Mouse (Mus musculus): ENCODE data around the gene Slc6a21.
A peak's percentile ranks its signal among the peaks of the same experiment; 100 is the strongest.
"Not testable (repeated sequence)": the region's sequence is repeated elsewhere in the genome, so short reads cannot be mapped to it uniquely, and the experiment has no call there.

The Slc6a21 gene

DNA sequence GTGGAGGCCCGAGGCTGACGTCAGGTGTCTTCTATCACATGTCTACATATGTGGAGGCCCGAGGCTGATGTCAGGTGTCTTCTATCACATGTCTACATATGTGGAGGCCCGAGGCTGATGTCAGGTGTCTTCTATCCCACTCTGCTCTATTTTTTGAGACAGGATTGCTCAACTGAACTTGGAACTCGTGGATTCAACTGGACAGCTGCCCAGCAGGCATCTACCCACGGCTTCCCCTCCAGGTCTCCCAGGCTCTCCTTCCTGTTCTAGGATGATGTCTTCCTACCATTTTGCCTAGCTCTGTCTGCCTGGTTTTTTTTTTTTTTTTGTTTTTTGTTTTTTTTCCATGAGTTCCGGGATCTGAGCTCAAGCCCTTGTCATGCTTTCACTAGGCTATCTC lies 21.5 kb upstream of the Slc6a21 start:
- not testable (repeated sequence) for DNase-seq (ENCODE audit: low spot score in 2 of 2)

DNA sequence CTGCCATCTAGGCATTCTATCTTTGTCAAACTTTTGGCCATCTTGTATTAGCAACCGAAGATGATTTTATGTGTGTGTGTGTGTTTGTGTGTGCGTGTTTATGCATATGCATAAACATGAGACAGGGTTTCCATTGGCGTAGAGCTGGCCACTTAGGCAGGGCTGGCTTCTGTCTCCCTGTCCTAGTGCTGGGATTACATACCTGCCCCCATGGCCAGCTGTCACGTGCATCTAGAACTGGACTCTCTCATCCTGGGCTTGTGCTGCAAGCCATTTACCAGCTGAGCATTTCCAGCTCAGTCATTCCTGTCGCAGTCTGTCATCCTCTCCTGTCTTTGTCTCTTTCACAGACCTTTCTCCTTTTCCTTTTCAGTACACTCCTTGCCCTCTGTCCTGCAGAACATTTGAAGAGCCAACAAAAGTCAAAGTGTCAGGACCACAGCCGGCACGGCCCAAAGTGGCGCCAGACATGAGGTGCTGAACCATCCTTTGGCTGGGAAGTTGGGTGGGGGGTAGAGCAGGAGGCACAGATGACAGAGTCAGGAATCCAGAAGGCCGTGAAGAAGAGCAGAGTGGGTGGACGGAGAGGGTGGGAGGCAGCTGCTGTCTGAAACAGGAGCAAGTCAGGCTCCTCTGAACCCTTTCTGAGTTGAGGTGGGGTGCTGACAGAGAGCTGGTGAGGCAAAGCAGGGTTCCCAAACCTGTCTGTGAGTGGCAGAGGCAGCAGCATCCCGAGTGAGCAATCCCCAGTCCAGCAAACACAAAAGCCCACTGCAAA lies 20.1 kb upstream of the Slc6a21 start:
- DNase-seq (ENCODE audit: low spot score in 2 of 2), result no peak

DNA sequence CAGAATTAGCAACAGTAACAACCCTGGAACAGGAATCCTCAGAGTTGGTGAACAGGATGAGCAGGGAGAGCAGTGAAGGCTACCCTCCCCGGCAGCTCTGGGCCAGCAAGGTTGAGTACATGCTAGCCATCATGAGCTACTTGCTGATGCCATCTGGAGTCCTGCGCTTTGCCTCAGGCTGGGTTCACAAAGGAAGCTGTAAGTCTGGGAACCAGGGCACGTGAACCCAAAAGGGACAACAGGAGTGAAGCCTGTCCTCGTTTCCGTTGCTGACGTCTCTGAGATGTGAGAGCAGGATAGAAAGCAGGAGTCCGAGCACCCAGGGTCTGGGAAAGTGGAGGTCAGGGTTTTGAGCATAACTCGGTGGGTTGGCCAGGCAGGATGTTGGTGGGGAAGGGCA lies 18.0 kb upstream of the Slc6a21 start:
- no peak for DNase-seq (ENCODE audit: low spot score in 2 of 2)

DNA sequence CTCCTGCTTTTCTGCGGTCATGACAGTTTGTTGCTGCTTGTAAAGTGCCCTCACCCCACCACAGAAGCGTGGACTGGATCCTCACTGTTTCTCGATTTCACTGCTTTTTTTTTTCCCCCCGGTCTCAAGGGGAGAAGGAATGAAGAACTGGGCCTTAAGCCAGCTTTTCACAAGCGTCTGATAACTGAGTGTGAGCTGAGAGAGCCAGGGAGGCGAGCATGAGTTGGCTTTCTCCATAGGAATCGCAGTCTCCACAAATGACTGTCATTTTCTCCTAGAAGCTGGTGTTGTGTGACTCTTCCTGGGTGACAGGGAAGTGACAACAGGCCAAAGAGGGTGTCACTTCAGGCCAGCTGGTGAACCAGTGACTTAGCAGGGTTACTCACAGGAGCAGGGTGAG lies 15.0 kb upstream of the Slc6a21 start:
- no peak for DNase-seq (ENCODE audit: low spot score in 2 of 2)

DNA sequence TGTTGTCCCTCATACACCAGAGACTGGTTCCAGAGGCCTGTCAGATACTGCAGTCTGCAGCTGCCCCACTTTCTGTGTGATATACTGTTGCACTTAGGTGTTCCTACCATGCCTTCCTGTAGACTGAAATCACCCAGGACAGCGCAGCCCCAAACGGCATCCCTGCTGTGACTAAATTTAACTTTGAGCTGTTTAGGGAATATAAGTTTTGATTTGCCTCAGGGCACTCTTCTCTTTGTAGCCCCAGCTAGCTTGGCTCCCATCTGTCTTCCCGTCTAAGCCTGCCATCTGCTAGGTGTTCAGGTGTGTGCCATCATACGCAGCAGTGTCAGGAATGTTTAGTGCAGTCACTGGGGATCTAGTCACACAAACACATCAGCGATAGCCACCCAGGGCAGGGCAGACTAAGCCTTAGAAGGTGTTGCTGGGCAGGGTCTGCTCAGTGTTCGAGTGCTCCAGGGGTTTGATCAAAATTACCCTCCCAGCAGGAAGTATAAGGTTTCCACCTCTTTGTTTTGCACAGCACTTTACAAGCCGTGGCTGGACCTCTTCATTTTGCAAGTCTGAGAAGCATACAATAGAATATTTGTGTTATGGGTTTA lies 14.2 kb upstream of the Slc6a21 start:
- DNase-seq (ENCODE audit: low spot score in 2 of 2), result no peak

DNA sequence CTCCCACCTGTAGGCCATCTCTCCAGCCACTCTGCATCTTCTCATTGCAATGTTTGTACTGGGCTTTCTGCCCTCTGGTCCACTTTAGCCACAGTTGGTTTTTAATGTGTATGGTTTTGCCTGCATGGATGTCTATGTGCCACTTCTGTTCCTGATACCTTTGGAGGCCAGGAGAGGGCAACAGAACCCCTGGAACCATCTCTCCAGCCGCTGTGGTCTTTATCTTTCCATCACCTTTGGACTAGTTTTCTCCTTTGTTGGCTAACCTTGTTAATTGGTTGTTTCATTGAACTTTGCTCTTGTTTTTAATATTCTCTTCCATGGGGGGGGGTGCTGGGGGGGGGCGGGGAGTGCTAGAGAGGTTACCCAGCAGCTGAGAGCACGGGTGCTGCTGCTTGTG lies 13.0 kb upstream of the Slc6a21 start:
- DNase-seq (ENCODE audit: low spot score in 2 of 2), result no peak

DNA sequence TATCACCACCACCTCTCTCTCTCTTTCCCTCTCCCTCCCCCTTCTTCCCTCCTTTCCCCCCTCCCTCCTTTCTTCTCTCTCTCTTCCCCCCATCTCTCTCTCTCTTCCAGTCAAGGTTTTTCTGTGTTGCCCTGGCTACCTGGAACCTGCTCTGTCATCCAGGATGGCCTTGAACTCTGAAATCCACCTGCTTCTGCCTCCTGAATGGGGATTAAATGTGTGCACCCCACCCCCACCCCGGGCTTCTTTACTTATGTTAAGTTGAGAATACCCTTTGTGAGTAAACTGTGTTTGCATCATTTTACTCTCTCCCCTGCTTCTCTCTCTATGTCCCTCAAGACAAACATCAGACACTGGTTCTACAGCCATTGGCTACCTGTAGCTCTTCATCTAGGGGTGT lies 11.8 kb upstream of the Slc6a21 start:
- no peak for DNase-seq (ENCODE audit: low spot score in 2 of 2)

DNA sequence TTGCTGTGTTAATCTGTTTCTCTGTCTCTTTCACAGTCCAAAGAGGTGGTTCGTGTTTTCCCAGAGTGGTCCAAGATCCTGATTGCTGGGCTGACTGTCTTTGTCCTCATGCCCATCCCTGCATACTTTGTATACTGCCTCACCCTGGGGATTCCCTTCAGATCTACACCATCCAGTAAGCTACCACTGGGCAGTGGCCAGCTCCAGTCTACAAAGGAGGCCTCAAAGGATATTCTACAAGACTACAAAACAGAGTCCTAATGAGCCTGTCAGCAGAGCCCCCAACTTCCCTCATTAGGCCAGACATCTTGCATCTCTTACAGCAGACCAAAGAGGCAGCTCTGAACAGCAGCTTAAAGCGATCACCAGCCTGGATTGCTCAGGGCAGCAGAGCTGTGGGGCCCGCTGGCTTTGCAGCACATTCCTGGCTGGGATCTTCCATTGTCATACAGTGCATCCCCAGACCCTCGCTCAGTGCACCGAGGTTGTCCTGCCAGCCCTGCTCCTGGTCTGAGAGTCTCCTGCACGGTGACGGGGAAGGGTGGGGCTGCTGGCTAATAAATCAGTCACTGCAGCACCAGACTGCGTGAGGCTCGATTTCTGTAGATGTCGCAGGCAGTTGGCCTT lies 4.4 kb upstream of the Slc6a21 start:
- no peak for DNase-seq (ENCODE audit: low spot score in 2 of 2)

DNA sequence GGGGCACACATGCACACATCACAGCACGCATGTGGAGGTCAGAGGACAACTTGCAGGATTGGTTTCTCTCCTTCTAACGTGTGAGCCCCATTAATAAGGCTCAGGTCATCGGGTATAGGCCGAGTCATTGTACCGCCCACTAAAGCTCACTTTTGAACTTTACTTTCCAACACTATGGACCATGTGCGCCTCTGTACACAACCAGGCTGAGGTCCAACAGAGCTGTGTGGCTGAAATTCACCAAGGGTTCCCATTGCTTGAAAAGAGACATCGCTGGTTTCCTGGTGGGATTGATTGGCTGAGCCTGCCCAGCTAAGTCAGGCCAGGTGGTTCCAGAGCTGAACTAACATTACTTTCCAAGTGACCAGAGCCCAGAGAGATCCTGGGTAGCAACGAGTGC lies 3.6 kb upstream of the Slc6a21 start:
- DNase-seq (ENCODE audit: low spot score in 2 of 2), result no peak

DNA sequence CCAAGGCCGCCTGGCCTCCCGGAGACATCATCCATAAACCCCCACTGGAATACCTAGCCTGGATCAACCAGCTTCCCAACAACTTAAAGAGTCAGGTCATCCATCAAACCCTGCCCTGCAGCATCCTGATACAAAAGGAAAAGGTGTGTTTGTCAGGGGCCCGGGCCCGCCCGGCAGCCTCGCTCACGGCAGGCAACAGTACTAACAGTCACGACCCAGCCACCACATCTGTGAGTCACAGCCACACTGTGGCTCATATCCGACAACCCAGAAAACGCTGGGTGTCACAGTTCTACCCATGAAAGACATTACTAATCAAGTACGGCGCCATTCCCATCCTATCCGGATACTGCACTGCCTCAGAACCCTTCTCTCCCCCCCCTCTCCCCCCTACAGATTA lies 9.2 kb downstream of the Slc6a21 start:
- no peak for DNase-seq (ENCODE audit: low spot score in 2 of 2)

DNA sequence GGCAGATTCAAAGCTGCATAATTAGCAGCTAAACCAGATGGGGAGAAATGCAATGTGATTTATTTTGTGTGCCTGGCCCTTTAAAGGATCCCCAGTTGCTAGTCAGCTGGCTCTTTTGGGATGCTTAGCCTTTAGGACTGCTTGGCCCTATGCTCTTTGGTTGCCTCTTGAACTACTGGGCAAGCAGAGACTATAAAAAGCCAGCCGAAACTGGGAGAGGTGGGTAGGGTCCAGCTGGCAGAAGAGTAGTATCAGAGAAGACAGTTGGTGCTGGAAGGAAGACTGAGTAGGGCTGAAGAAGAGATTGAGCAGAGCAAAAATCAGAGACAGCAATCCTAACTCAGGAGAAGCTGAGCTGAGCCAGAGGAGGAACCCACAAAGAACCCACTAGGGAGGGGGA lies 19.3 kb downstream of the Slc6a21 start:
- no peak for DNase-seq (ENCODE audit: low spot score in 2 of 2)

DNA sequence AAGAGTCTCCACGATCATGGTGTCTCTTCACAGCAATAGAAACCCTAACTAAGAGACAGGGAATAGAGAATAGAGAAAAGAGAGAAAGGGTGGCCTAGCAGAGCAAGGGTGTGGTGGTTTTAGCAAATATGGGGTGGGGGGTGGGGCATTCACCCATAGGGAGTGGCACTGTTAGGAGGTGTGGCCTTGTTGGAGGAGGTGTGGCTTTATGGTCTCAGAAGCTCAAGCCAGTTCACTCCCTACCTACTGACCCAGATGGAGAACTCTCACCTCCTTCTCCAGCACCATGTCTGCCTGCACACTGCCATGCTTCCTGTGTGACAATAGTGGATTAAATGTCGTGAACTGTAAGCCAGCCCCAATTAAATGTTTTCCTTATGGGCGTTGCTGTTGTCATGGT lies 20.2 kb downstream of the Slc6a21 start:
- DNase-seq (ENCODE audit: low spot score in 2 of 2), result no peak

DNA sequence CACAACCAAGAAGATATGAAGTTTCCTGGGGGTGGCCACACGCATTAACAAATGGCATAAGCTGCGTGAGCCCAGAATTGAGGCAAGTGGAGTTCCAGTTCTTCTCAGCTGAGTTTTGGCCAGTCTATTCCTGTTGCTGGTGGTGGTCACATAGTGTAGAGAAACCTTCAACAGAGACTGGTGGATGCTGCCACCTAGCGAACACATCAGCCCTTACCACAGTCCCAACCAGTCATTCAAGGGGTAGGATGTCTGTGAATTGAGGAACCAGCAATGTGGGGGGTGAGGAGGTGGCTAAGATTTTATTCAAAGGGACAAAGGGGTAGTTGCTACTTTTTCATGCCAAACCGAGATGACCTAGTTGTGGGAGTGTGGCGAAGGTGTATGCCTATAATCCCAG lies 22.4 kb downstream of the Slc6a21 start:
- peak; percentile 70 to 71 for DNase-seq (ENCODE audit: low spot score in 2 of 2)

DNA sequence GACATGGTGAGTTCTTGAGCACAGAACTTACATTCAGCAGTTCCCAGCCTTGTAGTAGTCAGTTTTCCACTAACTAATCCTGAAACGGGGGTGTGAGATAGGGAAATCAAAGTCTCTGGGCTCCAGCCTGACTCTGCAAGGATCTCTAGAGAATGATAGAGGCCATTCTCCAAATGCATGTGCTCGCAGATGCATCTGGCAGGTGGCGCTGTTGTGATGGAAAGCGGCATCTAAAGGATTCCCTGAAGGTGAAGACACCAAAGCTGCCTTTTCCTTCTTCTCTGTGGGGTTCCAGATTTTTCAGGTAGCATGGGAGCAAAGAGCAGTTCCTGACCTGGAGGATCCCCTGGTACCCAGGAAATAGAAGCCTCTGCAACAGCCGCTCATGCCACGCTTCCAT lies 23.0 kb downstream of the Slc6a21 start:
- DNase-seq (ENCODE audit: low spot score in 2 of 2), result no peak

DNA sequence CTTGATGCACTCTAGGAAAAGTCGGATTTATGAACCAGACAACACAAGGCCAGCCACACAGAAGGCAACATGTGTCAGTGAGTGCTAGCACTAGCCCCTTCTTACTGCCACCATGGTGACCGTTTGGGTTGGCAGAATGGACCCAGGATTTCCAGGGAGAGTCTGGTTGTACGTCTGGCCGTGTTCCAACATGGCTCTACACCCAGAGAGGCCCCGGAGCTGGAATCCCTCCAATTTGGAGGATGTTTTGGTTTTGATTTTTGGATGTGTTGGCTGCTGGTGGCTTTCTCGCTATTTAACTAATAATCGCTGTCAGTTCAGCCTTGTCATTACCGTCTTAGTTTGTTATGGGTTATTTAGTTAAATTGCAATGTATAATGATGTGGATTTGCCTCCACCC lies 25.3 kb downstream of the Slc6a21 start:
- no peak for DNase-seq (ENCODE audit: low spot score in 2 of 2)

DNA sequence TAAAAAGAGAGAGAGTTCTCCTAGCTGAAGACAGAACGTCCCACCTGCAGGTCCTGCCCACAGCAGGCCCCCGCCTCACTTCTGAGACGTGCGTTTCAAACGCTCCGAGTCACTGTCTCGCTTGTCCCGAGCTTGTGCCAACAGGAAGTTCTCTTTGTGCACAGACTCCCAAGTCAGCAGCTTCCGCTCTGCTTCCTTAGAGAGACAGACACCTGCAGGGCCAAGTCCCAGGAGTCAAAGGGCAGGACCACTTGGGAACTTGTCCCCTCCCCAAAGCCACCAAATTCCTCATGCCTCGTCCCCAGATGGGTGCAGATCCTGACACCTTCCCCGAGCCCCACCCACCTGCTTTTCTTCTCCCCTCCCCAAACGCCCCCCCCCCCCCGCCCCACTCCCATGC lies 27.6 kb downstream of the Slc6a21 start:
- no peak for DNase-seq (ENCODE audit: low spot score in 2 of 2)

DNA sequence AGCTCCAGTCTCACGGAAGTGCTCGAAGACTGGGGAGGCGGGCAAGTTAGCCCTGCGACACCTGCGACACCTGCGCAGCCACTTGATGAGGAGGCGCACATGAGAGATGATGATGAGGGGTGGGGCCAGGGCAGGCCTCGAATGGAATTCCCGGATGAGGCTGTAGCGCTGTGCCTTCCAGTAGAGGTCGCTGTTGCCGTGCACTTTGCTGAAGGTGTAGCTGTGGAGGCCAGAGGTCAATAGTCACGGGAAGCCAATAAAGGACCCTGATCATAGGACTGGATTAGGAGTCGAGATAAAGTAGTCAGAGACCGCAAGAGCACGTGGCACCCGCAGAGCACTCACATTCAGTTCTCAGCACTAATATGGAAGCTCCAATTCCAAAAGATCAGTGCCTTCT lies 28.0 kb downstream of the Slc6a21 start:
- DNase-seq (ENCODE audit: low spot score in 2 of 2), result peak; percentile 16 to 27

DNA sequence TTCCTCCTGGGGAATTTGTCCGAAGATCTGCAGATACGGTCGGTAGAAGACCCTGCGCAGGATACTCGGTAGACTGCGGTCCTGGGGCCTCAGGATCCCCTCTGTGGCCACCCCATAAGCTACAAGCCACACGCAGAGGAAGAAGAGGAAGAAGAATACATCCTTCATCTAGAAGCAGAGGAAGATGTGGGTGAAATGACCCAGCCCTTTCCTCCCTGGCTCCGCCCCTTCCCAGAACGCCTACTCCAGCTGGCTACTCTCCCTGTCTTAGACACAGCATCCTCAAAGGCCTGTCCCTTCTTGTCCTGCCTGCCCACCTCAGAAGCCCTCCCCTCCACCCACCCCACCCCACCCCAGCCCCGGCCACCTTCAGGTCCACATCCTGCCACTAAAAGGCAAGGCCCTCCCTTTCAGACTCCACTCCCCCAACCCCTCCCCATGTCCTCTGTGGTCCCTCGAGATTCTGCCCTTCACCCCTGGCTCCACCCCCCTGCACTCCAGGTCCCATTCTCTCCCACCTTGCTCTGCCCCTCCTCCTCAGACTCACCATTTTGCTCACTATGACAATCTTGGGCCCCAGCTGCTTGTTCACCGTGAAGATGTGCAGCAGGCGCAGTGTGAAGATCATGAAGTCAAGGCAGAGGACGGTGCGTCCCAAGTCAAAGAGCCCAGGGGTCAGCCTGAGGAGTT lies 31.4 kb downstream of the Slc6a21 start:
- peak in 1 of 2 experiments; percentile 20 for DNase-seq (ENCODE audit: low spot score in 2 of 2)

DNA sequence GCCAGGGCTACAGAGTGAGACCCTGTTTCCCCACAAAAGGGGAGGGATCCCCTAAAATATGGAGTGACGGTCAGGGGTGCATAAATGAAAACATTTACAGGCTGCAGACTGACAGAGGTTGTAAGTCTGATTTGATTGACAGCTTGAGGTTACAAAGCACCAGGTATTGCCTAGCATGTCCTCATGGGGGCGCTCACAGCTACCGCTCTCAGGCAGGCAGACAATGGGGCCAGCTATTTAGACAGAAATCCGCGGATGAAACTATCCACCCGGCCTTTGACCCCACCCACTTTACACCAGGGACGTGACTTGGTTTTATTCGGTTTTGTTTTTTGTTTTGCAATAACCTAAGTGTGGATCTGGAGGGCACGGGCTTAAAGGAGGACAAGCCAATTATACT lies 32.1 kb downstream of the Slc6a21 start:
- DNase-seq (ENCODE audit: low spot score in 2 of 2), result peak in 1 of 2 experiments; percentile 34

DNA sequence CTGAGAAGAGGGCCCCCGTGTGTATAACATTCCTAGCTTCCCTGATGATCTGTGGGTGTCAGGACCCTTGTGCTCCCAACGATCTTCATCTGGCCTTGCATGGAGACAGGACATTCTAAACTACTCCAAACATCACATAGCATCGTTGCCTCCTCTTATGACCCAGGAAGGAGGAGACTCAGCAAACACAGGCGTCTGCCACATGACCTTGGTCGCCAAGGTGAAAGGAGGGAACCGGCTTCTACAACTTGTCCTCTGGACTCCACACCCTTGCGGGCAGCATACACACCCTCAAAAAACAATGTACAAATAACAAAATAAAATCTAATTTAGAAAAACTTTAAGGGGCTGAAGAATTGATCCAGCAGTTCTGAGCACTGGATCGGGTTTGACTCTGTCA lies 34.7 kb downstream of the Slc6a21 start:
- no peak for DNase-seq (ENCODE audit: low spot score in 2 of 2)

DNA sequence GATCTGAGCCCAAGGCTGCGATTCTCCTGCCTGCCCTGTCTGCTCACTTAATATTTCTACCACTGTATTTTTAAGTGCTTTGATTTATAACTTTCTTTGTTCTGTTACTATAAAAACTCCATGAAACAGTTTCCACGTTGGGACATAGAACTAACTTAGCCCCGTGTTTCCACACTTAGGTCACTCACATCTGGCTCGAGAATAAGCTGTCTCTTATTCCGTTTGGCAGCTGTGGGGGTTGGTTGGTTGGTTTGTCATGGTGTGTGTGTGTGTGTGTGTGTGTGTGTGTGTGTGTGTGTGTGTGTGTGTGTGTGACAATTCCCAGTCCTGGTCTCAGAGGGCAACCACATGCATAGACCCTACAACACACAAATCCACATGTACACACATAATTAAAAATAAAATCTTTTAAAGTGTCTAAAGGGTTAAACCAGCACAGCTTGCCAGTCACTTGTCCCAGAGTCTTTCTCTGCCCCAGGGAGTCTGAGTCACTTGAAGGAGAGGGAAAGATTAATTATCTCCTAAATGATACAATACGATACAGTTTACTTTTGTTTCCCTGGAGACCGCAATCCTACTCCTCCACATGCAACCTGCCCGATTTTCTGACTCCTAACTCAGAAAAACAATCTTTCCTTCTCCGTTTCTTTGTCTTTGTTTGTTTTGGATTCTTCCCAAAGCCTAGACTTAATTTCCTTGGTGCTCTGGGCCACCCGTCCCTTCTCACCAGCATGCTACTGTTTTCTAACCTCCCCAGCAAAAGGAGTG lies 35.6 kb downstream of the Slc6a21 start:
- no peak for DNase-seq (ENCODE audit: low spot score in 2 of 2)

DNA sequence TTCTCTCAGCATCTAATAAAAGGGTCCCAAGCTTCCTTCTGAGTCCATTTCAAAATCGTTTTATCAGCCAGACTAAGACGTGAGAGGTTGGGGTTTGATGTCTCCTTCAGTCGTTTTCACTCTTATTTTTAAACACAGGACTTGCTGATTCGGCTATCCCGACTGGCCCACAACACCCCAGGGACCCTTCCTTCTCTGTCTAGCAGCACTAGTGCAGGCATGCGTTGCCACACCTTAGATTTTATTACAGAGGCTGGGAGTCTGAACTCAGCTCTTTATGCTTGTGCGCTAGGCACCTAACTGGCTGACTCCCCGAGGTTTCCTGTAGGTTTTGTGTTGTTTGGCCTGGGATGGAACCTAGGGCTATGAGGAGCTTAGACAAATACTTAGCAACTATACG lies 36.2 kb downstream of the Slc6a21 start:
- no peak for DNase-seq (ENCODE audit: low spot score in 2 of 2)
